Mouse (Mus musculus) brain, embryonic 14.5 days (tissue): ENCODE measurements at regions not wholly inside any gene's neighbourhood (a gene's known extent, or its start where the extent isn't known, plus 50 kb on each side); places are given as distances from the start of the nearest gene placed in this dataset.

ENCODE experiments used
- CTCF ChIP-seq: fragments of 200-500 bp; IDR thresholded peaks from 2 replicates; pipeline ENCODE4 v1.5.1; 2012; ENCODE audit warnings: inconsistent platforms, mild to moderate bottlenecking, moderate library complexity, borderline replicate concordance; ENCODE audit not compliant: insufficient read depth, insufficient read length; ENCODE audit errors: extremely low read depth
- POLR2A ChIP-seq: fragments of 200-500 bp; IDR thresholded peaks from 2 replicates; pipeline ENCODE4 v1.6.1; 2012; ENCODE audit warnings: mild to moderate bottlenecking, inconsistent platforms, borderline replicate concordance; ENCODE audit not compliant: poor library complexity, insufficient read depth, insufficient read length, severe bottlenecking; ENCODE audit errors: extremely low read depth

DNA sequence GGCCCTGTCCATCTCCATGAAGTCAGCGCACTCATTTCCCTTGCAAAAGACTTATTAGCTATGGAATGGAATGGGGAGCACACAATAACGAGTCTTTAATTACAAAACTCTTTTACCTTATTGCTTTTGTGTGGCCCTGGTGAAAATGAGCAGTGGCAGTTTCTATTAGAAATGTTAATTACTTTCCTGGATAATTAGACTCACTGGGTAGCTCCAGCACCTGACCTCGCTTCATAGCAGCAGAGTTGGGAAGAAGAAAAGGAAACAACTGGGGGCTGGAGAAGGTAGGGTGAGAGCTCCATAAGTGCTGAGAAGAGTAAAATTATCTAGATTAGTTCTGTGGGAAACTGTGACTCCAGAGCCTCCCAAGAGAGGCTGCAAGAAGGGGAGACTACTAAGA lies 108.2 kb upstream of the Isx start:
- TF ChIP-seq CTCF (no peak), POLR2A (no peak)
